Mouse (Mus musculus): Measurements from ENCODE around the gene Hsf2bp.

DNA sequence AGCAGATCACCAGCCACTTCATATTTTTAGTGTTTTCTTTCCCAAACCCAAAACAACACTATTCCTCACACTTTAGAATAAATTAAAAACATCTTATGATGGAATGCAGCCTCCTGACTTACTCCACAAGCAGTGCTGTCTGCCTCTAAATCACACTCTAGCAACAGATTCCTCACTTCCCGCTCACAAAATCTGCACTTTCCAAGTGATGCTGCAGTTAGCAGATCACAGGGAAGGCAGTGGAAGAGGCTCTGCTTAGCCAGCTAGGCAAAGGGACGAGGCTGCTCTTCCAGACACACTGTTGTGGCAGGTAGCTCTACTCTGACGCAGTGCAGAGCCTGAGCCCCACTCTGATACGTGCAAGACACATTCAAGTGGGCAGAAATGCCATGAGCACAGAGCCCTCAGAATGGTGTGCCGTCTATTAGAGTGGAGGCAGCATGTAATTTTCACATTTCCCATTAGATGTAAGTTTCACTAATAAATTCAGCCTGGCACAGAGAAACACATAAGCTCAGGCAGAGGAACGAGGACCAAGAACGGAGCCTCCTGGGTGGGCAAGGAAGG, 62.4 kb downstream of the Hsf2bp start:
- TF ChIP-seq CTCF (IDR thresholded peaks at IDR 0.05; ENCODE audit: borderline replicate concordance, insufficient read depth, low read depth, low read length) = no peak
- no peak for TF ChIP-seq POLR2A (IDR thresholded peaks at IDR 0.05; ENCODE audit: borderline replicate concordance, insufficient read depth, low read length)
